Mouse (Mus musculus) adipocyte (in vitro differentiated cells): ENCODE measurements around the gene Abcc10.

Experiments used
- DNase-seq: peaks from one replicate; pipeline ENCODE4 v3.0.0-alpha.2; 2016; ENCODE audit warnings: low spot score

Gene Abcc10

DNA sequence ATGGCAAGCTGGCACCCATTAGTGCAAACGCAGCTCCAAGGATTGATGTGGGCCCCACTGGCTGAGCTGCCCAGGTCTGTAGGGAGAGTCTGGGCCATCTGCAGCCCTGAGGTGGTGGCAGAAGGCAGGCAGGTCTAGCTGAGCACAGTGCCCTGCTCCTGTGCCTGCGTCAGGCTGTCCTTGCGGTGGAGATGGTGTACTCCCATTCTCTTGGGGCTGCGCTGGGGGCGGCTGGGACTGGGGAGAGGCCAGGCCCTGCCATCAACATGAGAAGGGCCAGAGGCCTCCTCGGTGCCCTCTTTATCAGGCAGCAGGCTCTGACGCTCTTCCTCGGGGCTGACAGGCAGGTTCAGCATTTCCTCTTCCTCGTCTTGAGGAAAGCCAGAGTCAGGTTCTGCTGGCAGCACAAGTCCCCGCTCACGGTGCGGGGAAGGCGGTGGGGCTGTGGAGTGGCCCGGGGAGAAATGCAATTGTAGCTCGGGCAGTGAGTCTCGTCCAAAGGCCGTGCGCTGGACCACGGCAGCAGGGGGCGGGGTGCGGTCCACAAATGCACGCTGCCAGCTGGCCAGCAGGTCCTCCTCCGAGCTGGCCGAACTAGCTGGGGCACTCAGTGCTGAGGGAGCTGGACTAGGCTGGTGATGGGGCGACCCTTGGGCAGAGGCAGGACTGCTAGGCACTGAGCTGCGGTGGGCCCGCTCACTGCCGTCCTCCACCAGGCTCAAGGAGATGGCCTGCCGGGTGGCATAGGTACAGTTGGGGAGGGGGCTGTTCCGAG, 69.7 kb downstream of the Abcc10 start:
- no peak for DNase-seq

DNA sequence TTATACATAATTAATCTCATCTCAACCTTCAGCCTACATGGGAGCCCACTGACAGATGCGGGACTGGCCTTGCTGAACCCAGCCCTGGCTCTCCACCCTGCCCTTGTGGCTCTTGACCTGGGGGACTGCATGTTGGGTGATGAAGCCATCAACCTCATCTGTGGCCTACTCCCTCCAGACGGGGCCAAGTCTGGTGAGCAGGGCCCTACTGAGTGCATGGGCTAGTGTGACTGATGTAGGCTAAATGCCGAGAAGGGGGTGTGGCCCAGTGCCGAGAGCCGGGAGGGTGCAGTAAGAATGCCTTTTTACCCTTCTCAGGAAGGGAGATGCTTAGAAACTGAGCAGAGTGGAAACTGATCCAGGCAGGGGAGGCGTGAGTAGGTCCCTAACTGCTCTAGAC, 73.0 kb downstream of the Abcc10 start:
- DNase-seq: no peak

DNA sequence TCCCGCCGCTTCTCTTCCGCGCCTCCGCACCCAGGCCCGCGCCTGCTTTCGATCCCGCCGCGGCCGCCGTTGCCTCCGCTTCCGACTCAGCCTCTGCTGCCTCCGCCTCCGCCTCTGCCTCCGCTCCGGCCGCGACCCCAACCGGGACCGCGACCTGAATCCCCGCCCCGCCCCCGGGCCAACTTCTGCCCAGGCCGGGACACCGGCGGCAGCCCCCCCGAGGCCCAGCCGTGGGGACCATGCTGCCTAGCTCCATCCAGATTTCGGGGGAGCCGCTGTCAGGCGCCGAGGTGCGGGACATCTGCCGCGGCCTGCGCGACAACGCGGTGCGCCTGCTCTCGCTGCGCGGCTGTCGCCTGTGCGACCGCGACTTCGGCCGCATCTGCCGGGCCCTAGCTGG, 74.0 kb downstream of the Abcc10 start:
- DNase-seq: no peak

DNA sequence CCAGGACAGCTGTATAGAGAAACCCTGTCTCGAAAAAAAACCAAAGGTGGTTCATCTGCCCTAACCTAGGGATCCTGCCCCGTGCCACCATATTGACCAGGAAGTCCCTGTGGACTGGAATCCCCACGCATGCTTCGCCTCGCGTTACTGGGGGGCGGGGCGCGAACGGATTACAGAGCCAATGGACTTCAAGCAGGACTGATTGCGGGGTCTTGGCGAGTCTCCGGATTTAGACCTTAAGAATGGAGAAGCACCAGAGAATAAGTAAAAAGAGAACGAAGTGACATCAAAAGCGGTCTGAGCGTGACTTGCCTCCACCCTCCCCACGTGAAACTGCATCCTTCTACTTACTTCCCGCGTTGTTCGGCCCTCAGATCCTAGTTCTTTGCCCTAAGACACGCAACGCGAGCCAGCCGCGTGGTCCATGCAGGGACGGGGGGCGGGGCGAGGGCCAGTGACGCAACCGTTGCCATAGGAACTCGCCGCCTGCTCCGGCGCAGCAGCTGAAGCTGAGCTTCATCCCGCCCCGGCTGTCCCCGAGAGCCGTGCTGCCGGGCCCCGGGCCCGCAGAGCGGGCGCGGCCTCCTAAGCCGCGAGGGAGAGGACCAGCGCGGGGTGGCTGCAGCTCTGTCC, 74.6 kb downstream of the Abcc10 start, which contains the start of gene Lrrc73:
Lrrc73 (plus strand) TSS at position 80 of the 633 bp plus-strand sequence.
- peak; percentile 80 for DNase-seq
